In the genomic region with DNA sequence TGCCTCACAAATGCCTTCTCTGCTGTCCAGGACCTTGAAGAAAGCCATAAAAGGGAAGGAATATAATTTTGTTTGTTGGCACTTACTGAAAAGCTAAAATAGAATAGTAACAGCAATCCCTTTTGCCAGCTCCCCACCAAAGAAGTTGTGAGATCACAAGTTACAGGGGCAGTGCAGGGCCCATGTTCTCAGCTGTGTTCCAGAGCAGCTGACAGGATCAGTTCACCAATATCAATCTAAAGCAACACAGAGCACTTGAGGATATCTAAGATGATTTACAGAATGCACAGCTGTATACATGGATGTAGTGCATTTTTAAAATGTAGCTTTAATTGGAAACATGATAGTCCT, we compare ENCODE assay signal across 8 mouse cellular contexts.
DNase-seq lines count a peak whose midpoint lies in the region; ATAC-seq and TF ChIP-seq lines count a peak whose summit lies in the region.

No protein-coding gene starts in this region.

- H3K9me3 ChIP-seq in liver, embryonic 14.5 days (ENCODE audit: control insufficient read depth, low read length) = no peaks in the 10 kb centered on the region

- peaks cover 4 to 17% of the 10 kb centered on the region in 2 experiments for H3K4me1 ChIP-seq in liver, embryonic 14.5 days (replicated peaks; ENCODE audit: control insufficient read depth in 2 of 2, insufficient read depth in 2 of 2, low read length in 1 of 2)

- peak overlapping the region; percentile 59 for H3K9ac ChIP-seq in liver, embryonic 14.5 days (replicated peaks)

- peak; percentile 49; the same call in 1 of the 2 replicates for ATAC-seq in liver, embryonic 14.5 days (ENCODE audit: insufficient read depth)

- H3K27me3 ChIP-seq in liver, embryonic 14.5 days (ENCODE audit: control insufficient read depth, insufficient read depth, low read length) = no peaks in the 10 kb centered on the region

- no peaks in the 10 kb centered on the region for H3K36me3 ChIP-seq in liver, embryonic 14.5 days (replicated peaks; ENCODE audit: control insufficient read depth, insufficient read depth, low read depth)

- peak; percentile 29 for DNase-seq in adrenal gland, postnatal 10 days
- DNase-seq in adrenal gland, adult 8-10 months = no peak
- peak; percentile 44 for DNase-seq in thymus, postnatal 14 days
- DNase-seq in thymus, postnatal 0 days (ENCODE audit: low spot score) = no peak
- DNase-seq in liver, embryonic 14.5 days (ENCODE audit: low read depth in 3 of 3, low spot score in 3 of 3) = no peak
- DNase-seq in yolk sac, embryonic 10.5 days (ENCODE audit: low spot score) = no peak
- no peak for DNase-seq in urinary bladder, postnatal 14 days (ENCODE audit: low spot score)
- no peak for DNase-seq in spleen, postnatal 14 days (ENCODE audit: low spot score in 2 of 2)

- no peak for TF ChIP-seq EP300 in liver, embryonic 14.5 days (IDR thresholded peaks at IDR 0.05; ENCODE audit: low read depth)

- H3K4me3 ChIP-seq in liver, embryonic 14.5 days (ENCODE audit: insufficient read depth in 1 of 2, low read depth in 2 of 2, low read length in 2 of 2) = peak overlapping the region in 1 of 2 experiments; percentile 50; a peak in 2 of 4 replicates

- no peak for TF ChIP-seq CTCF in liver, embryonic 14.5 days (IDR thresholded peaks at IDR 0.05; ENCODE audit: low read depth)

- peak overlapping the region; percentile 71 for H3K4me2 ChIP-seq in liver, embryonic 14.5 days (ENCODE audit: low read depth)

- peak overlapping the region; percentile 25; the same call in 1 of the 2 replicates for H3K27ac ChIP-seq in liver, embryonic 14.5 days

Comparison
In these comparisons a context has a peak if more than half of its experiments do, and no peak if none do; other contexts are left out.
1. DNase-seq: peak in adrenal gland, postnatal 10 days (single experiment) and thymus, postnatal 14 days (single experiment); none in adrenal gland, adult 8-10 months (single experiment), thymus, postnatal 0 days (single experiment), liver, embryonic 14.5 days (0 of 3), yolk sac, embryonic 10.5 days (single experiment), urinary bladder, postnatal 14 days (single experiment) and spleen, postnatal 14 days (0 of 2).